Mouse (Mus musculus): Measurements from ENCODE around the gene Mab21l1. TPM values are rescaled to one million over a fixed set of nuclear protein-coding genes. Genes with fewer than 3 reads are reported as not detected.

The Mab21l1 gene
- 45.4 and 50.6 TPM in 2 replicates for polyA plus RNA-seq (2012; rRNA removed)

- 10% methylated on average over 16 of the region's 16 CpGs for WGBS
- TF ChIP-seq POLR2A (IDR thresholded peaks at IDR 0.05; ENCODE audit: borderline replicate concordance, insufficient read depth, low read length) = peak; percentile 99
- TF ChIP-seq CTCF (IDR thresholded peaks at IDR 0.05; ENCODE audit: borderline replicate concordance, insufficient read depth, low read depth, low read length) = no peak
- DNase-seq = peak; percentile 96 to 97
- H3K27me3 ChIP-seq (ENCODE audit: control insufficient read depth, insufficient read depth, low read length) = no peaks in the 10 kb centered on the region
- H3K4me3 ChIP-seq (replicated peaks; ENCODE audit: insufficient read depth, low read depth, low read length) = peak within 1 kb of the TSS; percentile 95
- H3K27ac ChIP-seq (ENCODE audit: insufficient read depth, low read length) = peak within 1 kb of the TSS; percentile 98
- H3K4me1 ChIP-seq (ENCODE audit: control insufficient read depth, insufficient read depth, low read length) = peaks cover 2% of the 10 kb centered on the region; the same call in 1 of the 2 replicates
Measured at GRCm38 (mm10) chr3:55782056-55782687, at the start of gene Mab21l1. Gene Mab21l1 (plus strand): TSS chr3:55782510.

GRCm38 (mm10) chr3:55733665-55734064 is 48.6 kb upstream of the Mab21l1 start:
- TF ChIP-seq POLR2A (IDR thresholded peaks at IDR 0.05; ENCODE audit: borderline replicate concordance, insufficient read depth, low read length) = no peak
- TF ChIP-seq CTCF (IDR thresholded peaks at IDR 0.05; ENCODE audit: borderline replicate concordance, insufficient read depth, low read depth, low read length) = no peak
- no peak for DNase-seq
- Histone ChIP-seq H3K4me3 (replicated peaks; ENCODE audit: insufficient read depth, low read depth, low read length) (no peak overlapping the region), H3K27ac (ENCODE audit: insufficient read depth, low read length) (no peak overlapping the region), H3K27me3 (ENCODE audit: control insufficient read depth, insufficient read depth, low read length) (no peaks in the 10 kb centered on the region), H3K4me1 (ENCODE audit: control insufficient read depth, insufficient read depth, low read length) (no peaks in the 10 kb centered on the region)
- WGBS = 31% methylated on average over 6 of the region's 6 CpGs

GRCm38 (mm10) chr3:55741428-55741827 is 40.9 kb upstream of the Mab21l1 start:
- Histone ChIP-seq H3K27ac (ENCODE audit: insufficient read depth, low read length) (no peak overlapping the region), H3K27me3 (ENCODE audit: control insufficient read depth, insufficient read depth, low read length) (no peaks in the 10 kb centered on the region), H3K4me3 (replicated peaks; ENCODE audit: insufficient read depth, low read depth, low read length) (no peak overlapping the region), H3K4me1 (ENCODE audit: control insufficient read depth, insufficient read depth, low read length) (peaks cover 5% of the 10 kb centered on the region)
- no peak for DNase-seq
- TF ChIP-seq POLR2A (IDR thresholded peaks at IDR 0.05; ENCODE audit: borderline replicate concordance, insufficient read depth, low read length) = no peak
- no peak for TF ChIP-seq CTCF (IDR thresholded peaks at IDR 0.05; ENCODE audit: borderline replicate concordance, insufficient read depth, low read depth, low read length)
- 62% methylated on average over 6 of the region's 6 CpGs for WGBS

GRCm38 (mm10) chr3:55742218-55742617 is 40.1 kb upstream of the Mab21l1 start:
- no peak overlapping the region for H3K4me3 ChIP-seq (replicated peaks; ENCODE audit: insufficient read depth, low read depth, low read length)
- WGBS = 62% methylated on average over 5 of the region's 5 CpGs
- no peak overlapping the region for H3K27ac ChIP-seq (ENCODE audit: insufficient read depth, low read length)
- H3K4me1 ChIP-seq (ENCODE audit: control insufficient read depth, insufficient read depth, low read length) = peaks cover 5% of the 10 kb centered on the region
- no peak for DNase-seq
- TF ChIP-seq POLR2A (IDR thresholded peaks at IDR 0.05; ENCODE audit: borderline replicate concordance, insufficient read depth, low read length) (no peak), CTCF (IDR thresholded peaks at IDR 0.05; ENCODE audit: borderline replicate concordance, insufficient read depth, low read depth, low read length) (no peak)
- H3K27me3 ChIP-seq (ENCODE audit: control insufficient read depth, insufficient read depth, low read length) = no peaks in the 10 kb centered on the region

- WGBS = 70% methylated on average over 4 of the region's 4 CpGs
- no peak overlapping the region for H3K4me3 ChIP-seq (replicated peaks; ENCODE audit: insufficient read depth, low read depth, low read length)
- DNase-seq = no peak
- no peaks in the 10 kb centered on the region for H3K27me3 ChIP-seq (ENCODE audit: control insufficient read depth, insufficient read depth, low read length)
- peaks cover 6% of the 10 kb centered on the region for H3K4me1 ChIP-seq (ENCODE audit: control insufficient read depth, insufficient read depth, low read length)
- TF ChIP-seq POLR2A (IDR thresholded peaks at IDR 0.05; ENCODE audit: borderline replicate concordance, insufficient read depth, low read length) = no peak
- TF ChIP-seq CTCF (IDR thresholded peaks at IDR 0.05; ENCODE audit: borderline replicate concordance, insufficient read depth, low read depth, low read length) = no peak
- H3K27ac ChIP-seq (ENCODE audit: insufficient read depth, low read length) = no peak overlapping the region
Measured at GRCm38 (mm10) chr3:55742654-55743053, 39.7 kb upstream of the Mab21l1 start.

GRCm38 (mm10) chr3:55743885-55744284 is 38.4 kb upstream of the Mab21l1 start:
- Histone ChIP-seq H3K27ac (ENCODE audit: insufficient read depth, low read length) (no peak overlapping the region), H3K27me3 (ENCODE audit: control insufficient read depth, insufficient read depth, low read length) (no peaks in the 10 kb centered on the region), H3K4me1 (ENCODE audit: control insufficient read depth, insufficient read depth, low read length) (peaks cover 8% of the 10 kb centered on the region), H3K4me3 (replicated peaks; ENCODE audit: insufficient read depth, low read depth, low read length) (no peak overlapping the region)
- no peak for TF ChIP-seq POLR2A (IDR thresholded peaks at IDR 0.05; ENCODE audit: borderline replicate concordance, insufficient read depth, low read length)
- TF ChIP-seq CTCF (IDR thresholded peaks at IDR 0.05; ENCODE audit: borderline replicate concordance, insufficient read depth, low read depth, low read length) = no peak
- no peak for DNase-seq
- 78% methylated on average over 5 of the region's 5 CpGs for WGBS

- 74% methylated on average over 11 of the region's 11 CpGs for WGBS
Measured at GRCm38 (mm10) chr3:55750445-55751065, 31.8 kb upstream of the Mab21l1 start.

GRCm38 (mm10) chr3:55751363-55751762 is 30.9 kb upstream of the Mab21l1 start:
- Histone ChIP-seq H3K27me3 (ENCODE audit: control insufficient read depth, insufficient read depth, low read length) (no peaks in the 10 kb centered on the region), H3K4me3 (replicated peaks; ENCODE audit: insufficient read depth, low read depth, low read length) (no peak overlapping the region), H3K4me1 (ENCODE audit: control insufficient read depth, insufficient read depth, low read length) (peaks cover 11% of the 10 kb centered on the region), H3K27ac (ENCODE audit: insufficient read depth, low read length) (no peak overlapping the region)
- no peak for DNase-seq
- TF ChIP-seq POLR2A (IDR thresholded peaks at IDR 0.05; ENCODE audit: borderline replicate concordance, insufficient read depth, low read length) (no peak), CTCF (IDR thresholded peaks at IDR 0.05; ENCODE audit: borderline replicate concordance, insufficient read depth, low read depth, low read length) (no peak)
- 19% methylated on average over 5 of the region's 5 CpGs for WGBS

More at GRCm38 (mm10) chr3:55750445-55751065, 31.8 kb upstream of the Mab21l1 start:
- TF ChIP-seq CTCF (IDR thresholded peaks at IDR 0.05; ENCODE audit: borderline replicate concordance, insufficient read depth, low read depth, low read length) = no peak
- TF ChIP-seq POLR2A (IDR thresholded peaks at IDR 0.05; ENCODE audit: borderline replicate concordance, insufficient read depth, low read length) = no peak
- no peaks in the 10 kb centered on the region for H3K27me3 ChIP-seq (ENCODE audit: control insufficient read depth, insufficient read depth, low read length)
- peaks cover 8% of the 10 kb centered on the region for H3K4me1 ChIP-seq (ENCODE audit: control insufficient read depth, insufficient read depth, low read length)
- no peak overlapping the region for H3K27ac ChIP-seq (ENCODE audit: insufficient read depth, low read length)
- no peak overlapping the region for H3K4me3 ChIP-seq (replicated peaks; ENCODE audit: insufficient read depth, low read depth, low read length)
- DNase-seq = no peak
